Mouse (Mus musculus): Measurements from ENCODE around the gene Kif18a.

- TF ChIP-seq CTCF (IDR thresholded peaks at IDR 0.05; ENCODE audit: borderline replicate concordance, insufficient read depth, low read length) (no peak), POLR2A (IDR thresholded peaks at IDR 0.05; ENCODE audit: low read depth, low read length) (no peak)
These were observed 109.4 kb downstream of the Kif18a start for GRCm38 (mm10) chr2:109389977-109390376.
